Mouse (Mus musculus) CH12.LX (cell line): ENCODE results near the gene Synj2.

Source experiments
- CTCF ChIP-seq, 2 experiments: IDR thresholded peaks in 1 of 2; conservative IDR thresholded peaks in 1 of 2; 2 replicates each; pipeline ENCODE4 v1.5.1; 2011 to 2012; ENCODE audit warnings: low read depth in 2 of 2, low read length in 2 of 2, improper control_type of control experiment in 1 of 2, inconsistent platforms in 1 of 2, mild to moderate bottlenecking in 1 of 2, moderate library complexity in 1 of 2
- E2F4 ChIP-seq: IDR thresholded peaks from 2 replicates; pipeline ENCODE4 v1.6.1; 2011; ENCODE audit warnings: low read depth, low read length, improper control_type of control experiment; ENCODE audit not compliant: insufficient replicate concordance
- ELF1 ChIP-seq: IDR thresholded peaks from 2 replicates; pipeline ENCODE4 v1.6.1; 2014; ENCODE audit warnings: low read depth, mild to moderate bottlenecking, inconsistent platforms, low read length, improper control_type of control experiment
- HCFC1 ChIP-seq: IDR thresholded peaks from 2 replicates; pipeline ENCODE4 v1.6.1; 2012; ENCODE audit warnings: low read depth, mild to moderate bottlenecking, inconsistent platforms, low read length, improper control_type of control experiment
- IRF4 ChIP-seq: IDR thresholded peaks from 2 replicates; pipeline ENCODE4 v1.6.1; 2014; ENCODE audit warnings: low read depth, mild to moderate bottlenecking, inconsistent platforms, low read length, improper control_type of control experiment
- JUND ChIP-seq: conservative IDR thresholded peaks from 2 replicates; pipeline ENCODE4 v1.6.1; 2011; ENCODE audit warnings: low read depth, low read length, improper control_type of control experiment
- POLR2A ChIP-seq: IDR thresholded peaks from 2 replicates; pipeline ENCODE4 v1.6.1; 2011; ENCODE audit warnings: low read depth, mild to moderate bottlenecking, improper control_type of control experiment, low read length
- TBP ChIP-seq: conservative IDR thresholded peaks from 2 replicates; pipeline ENCODE4 v1.6.1; 2011; ENCODE audit warnings: low read depth, low read length, improper control_type of control experiment
- ZMIZ1 ChIP-seq: IDR thresholded peaks from 2 replicates; pipeline ENCODE4 v1.6.1; 2012; ENCODE audit warnings: low read depth, mild to moderate bottlenecking, inconsistent platforms, low read length, improper control_type of control experiment

- TF ChIP-seq TBP (no peak), CTCF (conservative IDR thresholded peaks at IDR 0.05 in 1 of 2, IDR thresholded peaks at IDR 0.05 in 1 of 2; ENCODE audit: low read depth in 2 of 2, low read length in 2 of 2) (no peak), E2F4 (no peak), ZMIZ1 (no peak), POLR2A (no peak), IRF4 (0 out of 2 replicates have a peak, but pooled peaks have one; percentile 18), ELF1 (no peak), JUND (no peak), HCFC1 (no peak)
Observed at GRCm38 (mm10) chr17:5932161-5932560, 8.9 kb upstream of the Synj2 start.
